Mouse (Mus musculus) embryonic stem cell, embryonic (primary cell): Measurements from ENCODE around the gene Olfr1502.
"Not testable (repeated sequence)": the region's sequence is repeated elsewhere in the genome, so short reads cannot be mapped to it uniquely, and the experiment has no call there.

Experiments
- CTCF ChIA-PET, 4 experiments: fragments of 300-600 bp in 2 of 4; fragments of 350-600 bp in 2 of 4; sonication (Branson Sonifier 250); formaldehyde crosslinking; loops; one replicate each; lab custom pipeline; 2022; ENCODE audit warnings: inconsistent platforms in 2 of 4; lab: Charles Lee
- POLR2A ChIA-PET, 4 experiments: fragments of 300-600 bp in 2 of 4; fragments of 350-600 bp in 2 of 4; sonication (Branson Sonifier 250); formaldehyde crosslinking; loops; one replicate each; lab custom pipeline; 2022; ENCODE audit warnings: antibody characterized with exemption in 4 of 4, inconsistent platforms in 1 of 4; lab: Charles Lee

The Olfr1502 gene

GRCm38 (mm10) chr19:13861495-13861894, at the start of gene Olfr1502:
Gene Olfr1502, plus strand, starts transcription at chr19:13861795.
- ChIA-PET CTCF (no interaction called here), POLR2A (no interaction called here)

- ChIA-PET CTCF (no interaction called here), POLR2A (no interaction called here)
Observed at GRCm38 (mm10) chr19:13812823-13813222, 48.8 kb upstream of the Olfr1502 start.

GRCm38 (mm10) chr19:13818827-13819226, 42.8 kb upstream of the Olfr1502 start:
- POLR2A ChIA-PET = no interaction called here
- CTCF ChIA-PET = interaction anchor here in 2 of 4 experiments (0.5 to 1.4 kb wide), 4 partner anchors 27 to 826 kb away, joined by 3 to 6 read pairs (median 3); no protein-coding TSS in a partner anchor

GRCm38 (mm10) chr19:13819347-13819746, 42.2 kb upstream of the Olfr1502 start, which contains the start of gene Olfr1499:
Gene Olfr1499, minus strand, starts transcription at chr19:13819447.
- POLR2A ChIA-PET = no interaction called here
- CTCF ChIA-PET = interaction anchor here in 1 of 4 experiments (0.7 to 1.4 kb wide), 2 partner anchors 50 to 75 kb away, joined by 3 read pairs; no protein-coding TSS in a partner anchor

DNA sequence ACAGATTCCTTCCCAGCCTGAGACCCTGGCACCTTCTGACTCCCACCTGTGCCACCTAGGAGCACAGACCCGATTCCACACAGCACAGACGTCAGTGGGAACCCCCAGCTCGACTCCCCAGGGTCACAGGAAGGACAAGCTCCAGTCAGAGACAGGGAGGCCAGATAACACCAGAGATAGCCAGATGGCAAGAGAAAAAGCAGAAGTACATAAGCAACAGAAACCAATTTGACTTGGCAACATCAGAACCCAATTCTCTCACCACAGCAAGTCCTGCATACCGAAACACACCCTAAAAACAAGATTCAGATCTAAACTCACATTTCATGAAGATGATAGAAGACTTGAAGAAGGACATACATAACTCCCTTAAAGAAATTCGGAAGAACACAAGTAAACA, 40.7 kb upstream of the Olfr1502 start:
- ChIA-PET POLR2A (no interaction called here), CTCF (no interaction called here)

- CTCF ChIA-PET = no interaction called here
- POLR2A ChIA-PET = no interaction called here
Observed at GRCm38 (mm10) chr19:13828447-13828846, 33.1 kb upstream of the Olfr1502 start.

- ChIA-PET POLR2A (no interaction called here), CTCF (no interaction called here)
Observed at GRCm38 (mm10) chr19:13830388-13830787, 31.2 kb upstream of the Olfr1502 start, which contains the start of gene Olfr1500. Gene Olfr1500, minus strand, starts transcription at chr19:13830488.

DNA sequence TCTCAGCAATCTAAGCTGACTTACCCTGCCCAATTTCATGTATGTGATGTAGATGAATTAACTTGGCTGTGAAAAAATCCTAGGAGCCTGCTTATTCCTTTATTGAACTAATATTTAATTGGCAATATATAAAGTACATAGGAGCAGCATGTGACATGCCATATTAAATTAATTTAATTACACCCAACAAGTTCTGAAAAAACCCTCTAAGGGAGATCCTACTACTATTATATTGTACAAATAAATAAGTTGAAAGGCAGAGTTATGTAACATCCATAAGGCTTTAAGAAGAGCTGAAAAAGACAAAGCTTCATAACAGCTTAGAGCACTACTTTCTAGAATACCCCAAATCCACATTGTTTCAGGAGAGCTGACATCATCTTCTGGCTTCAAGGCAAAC, 11.0 kb upstream of the Olfr1502 start, which contains the start of gene Olfr1501:
TSS of gene Olfr1501 (minus strand) at position 101 of the 400 bp plus-strand sequence.
- CTCF ChIA-PET, POLR2A ChIA-PET: not testable (repeated sequence)

GRCm38 (mm10) chr19:13897828-13898227, 36.2 kb downstream of the Olfr1502 start, which contains the start of gene Olfr1504:
Gene Olfr1504, minus strand, starts transcription at chr19:13897928.
- CTCF ChIA-PET = no interaction called here
- POLR2A ChIA-PET = no interaction called here
